Mouse (Mus musculus): ENCODE data around the gene Ldhal6b. TPM values are rescaled to one million over a fixed set of nuclear protein-coding genes. Genes with fewer than 3 reads are reported as not detected.

Ldhal6b gene
- total and polyA plus RNA-seq, 2 experiments from 2014 or later = 0.84 TPM; not detected in 1

DNA sequence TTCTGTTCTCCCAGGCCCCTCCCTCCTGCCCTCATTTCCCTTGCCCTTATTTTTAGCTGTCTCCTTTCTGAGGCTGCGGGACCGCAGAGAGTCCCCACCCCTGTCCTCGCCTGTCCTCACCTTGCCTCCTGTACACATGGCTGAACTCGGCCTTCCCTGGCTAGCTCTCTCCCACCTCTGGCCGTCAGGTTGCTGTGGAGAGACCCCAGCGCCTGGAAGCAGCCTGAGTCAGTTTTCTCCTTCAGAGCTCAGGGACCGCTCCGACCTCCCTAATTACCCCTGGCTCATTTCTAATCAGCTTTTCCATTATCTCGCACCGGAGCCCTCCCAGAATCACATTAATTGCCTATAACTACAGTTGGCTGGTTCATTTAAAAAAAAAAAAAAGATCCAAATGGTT is 27.9 kb downstream of the Ldhal6b start:
- ATAC-seq (0 out of 2 replicates have a peak, but pooled peaks have one; percentile 18), DNase-seq (ENCODE audit: low spot score) (peak; percentile 49)
- no peak for TF ChIP-seq CTCF (IDR thresholded peaks at IDR 0.05; ENCODE audit: low read depth)
- H3K4me2 ChIP-seq (ENCODE audit: low read depth, low read length) = no peak overlapping the region
- no peak overlapping the region for H3K4me3 ChIP-seq (ENCODE audit: low read length)
- H3K9ac ChIP-seq (replicated peaks; ENCODE audit: low read length) = no peak overlapping the region
- no peaks in the 10 kb centered on the region for H3K36me3 ChIP-seq (ENCODE audit: insufficient read depth, low read length)
- no peaks in the 10 kb centered on the region for H3K9me3 ChIP-seq (ENCODE audit: low read length)
- H3K27me3 ChIP-seq (ENCODE audit: insufficient read depth, low read length) = no peaks in the 10 kb centered on the region
- no peaks in the 10 kb centered on the region for H3K4me1 ChIP-seq (ENCODE audit: insufficient read depth, low read length)
- WGBS = 50% methylated on average over 10 of the region's 10 CpGs
- H3K27ac ChIP-seq = 0 out of 2 replicates have a peak overlapping the region, but pooled peaks have one; percentile 36

DNA sequence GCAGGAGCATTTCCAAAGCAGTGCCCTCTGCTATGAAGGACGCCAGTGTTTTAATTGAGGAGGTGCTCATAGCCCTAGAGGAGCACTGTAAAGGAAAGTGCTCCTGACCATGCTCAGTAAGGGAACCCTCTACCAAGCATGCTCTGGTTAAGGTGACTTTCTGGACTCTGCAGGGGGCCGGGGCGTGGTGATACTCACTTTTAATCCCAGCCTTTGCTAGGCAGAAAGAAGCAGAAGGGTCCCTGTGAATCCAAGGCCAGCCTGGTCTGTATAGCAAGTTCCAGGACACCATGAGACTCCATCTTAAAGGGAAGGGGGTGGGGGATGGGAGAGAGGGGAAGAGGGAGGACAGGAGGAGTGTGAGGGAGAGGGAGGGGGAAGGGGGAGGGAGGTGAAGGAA is 30.2 kb downstream of the Ldhal6b start:
- DNase-seq (ENCODE audit: low spot score) = no peak
- Histone ChIP-seq H3K27ac (no peak overlapping the region), H3K4me1 (ENCODE audit: insufficient read depth, low read length) (no peaks in the 10 kb centered on the region), H3K27me3 (ENCODE audit: insufficient read depth, low read length) (no peaks in the 10 kb centered on the region), H3K4me3 (ENCODE audit: low read length) (no peak overlapping the region), H3K4me2 (ENCODE audit: low read depth, low read length) (no peak overlapping the region), H3K9me3 (ENCODE audit: low read length) (no peaks in the 10 kb centered on the region), H3K9ac (replicated peaks; ENCODE audit: low read length) (no peak overlapping the region), H3K36me3 (ENCODE audit: insufficient read depth, low read length) (no peaks in the 10 kb centered on the region)
- no peak for ATAC-seq
- 79% methylated on average over 3 of the region's 3 CpGs for WGBS
- TF ChIP-seq CTCF (IDR thresholded peaks at IDR 0.05; ENCODE audit: low read depth) = no peak

DNA sequence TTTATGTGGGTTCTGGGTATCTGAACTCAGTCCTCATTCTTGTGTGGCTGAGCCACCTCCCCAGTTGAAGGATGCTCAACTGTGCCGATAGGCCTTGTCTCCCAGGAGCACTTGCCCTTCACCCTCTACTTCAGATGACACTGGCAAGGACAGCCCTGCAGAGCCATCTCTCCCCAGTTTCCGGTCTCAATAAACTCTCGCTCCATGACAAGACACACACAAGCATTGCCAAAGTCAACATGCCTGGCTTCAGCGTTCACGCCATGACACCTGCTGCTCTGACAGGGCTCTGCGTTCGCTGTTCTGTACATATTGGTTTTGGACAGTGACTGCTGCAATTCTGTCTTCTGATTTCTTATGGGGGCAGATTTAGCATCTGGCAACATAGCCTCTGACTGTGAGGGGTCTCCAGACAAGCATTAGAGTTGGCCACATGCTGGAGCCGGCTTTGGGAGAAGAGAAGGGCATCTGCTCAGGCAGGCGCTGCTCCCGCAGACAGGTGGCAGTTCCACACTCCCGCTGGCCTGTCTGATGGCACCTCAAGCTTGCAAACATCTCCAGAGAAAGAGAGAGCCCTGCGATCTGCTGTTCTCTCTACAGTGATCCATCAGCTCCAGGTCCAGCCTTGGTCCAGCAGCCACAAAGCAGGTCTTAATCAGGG is 31.6 kb downstream of the Ldhal6b start:
- H3K36me3 ChIP-seq (ENCODE audit: insufficient read depth, low read length) = no peaks in the 10 kb centered on the region
- H3K27me3 ChIP-seq (ENCODE audit: insufficient read depth, low read length) = no peaks in the 10 kb centered on the region
- 59% methylated on average over 12 of the region's 12 CpGs for WGBS
- H3K9me3 ChIP-seq (ENCODE audit: low read length) = no peaks in the 10 kb centered on the region
- H3K4me1 ChIP-seq (ENCODE audit: insufficient read depth, low read length) = no peaks in the 10 kb centered on the region
- ATAC-seq (no peak), DNase-seq (ENCODE audit: low spot score) (peak; percentile 28)
- H3K4me3 ChIP-seq (ENCODE audit: low read length) = no peak overlapping the region
- H3K4me2 ChIP-seq (ENCODE audit: low read depth, low read length) = no peak overlapping the region
- no peak overlapping the region for H3K9ac ChIP-seq (replicated peaks; ENCODE audit: low read length)
- no peak overlapping the region for H3K27ac ChIP-seq
- no peak for TF ChIP-seq CTCF (IDR thresholded peaks at IDR 0.05; ENCODE audit: low read depth)

DNA sequence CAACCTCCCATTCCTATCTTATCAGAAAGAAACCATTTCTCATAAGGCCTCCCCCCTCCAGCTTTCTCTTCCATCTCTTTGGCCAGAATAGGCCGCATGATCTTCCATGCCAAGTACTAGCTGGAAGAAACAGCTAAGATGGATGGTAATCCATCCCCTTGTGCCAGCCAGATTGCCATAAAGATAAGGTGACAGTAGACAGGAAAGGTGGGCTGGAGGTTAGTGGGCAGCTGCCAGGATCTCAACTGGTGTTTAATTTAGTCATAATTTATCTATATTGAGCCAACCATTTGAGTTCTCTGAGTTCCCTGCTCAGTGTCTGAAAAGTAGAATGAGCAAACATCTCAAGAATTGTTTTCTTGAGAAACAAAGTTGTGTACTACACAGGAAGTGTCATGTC is 32.9 kb downstream of the Ldhal6b start:
- TF ChIP-seq CTCF (IDR thresholded peaks at IDR 0.05; ENCODE audit: low read depth) = no peak
- Histone ChIP-seq H3K9ac (replicated peaks; ENCODE audit: low read length) (no peak overlapping the region), H3K9me3 (ENCODE audit: low read length) (no peaks in the 10 kb centered on the region), H3K4me3 (ENCODE audit: low read length) (no peak overlapping the region), H3K36me3 (ENCODE audit: insufficient read depth, low read length) (no peaks in the 10 kb centered on the region), H3K4me2 (ENCODE audit: low read depth, low read length) (no peak overlapping the region), H3K27ac (no peak overlapping the region), H3K27me3 (ENCODE audit: insufficient read depth, low read length) (no peaks in the 10 kb centered on the region), H3K4me1 (ENCODE audit: insufficient read depth, low read length) (no peaks in the 10 kb centered on the region)
- ATAC-seq = no peak
- DNase-seq (ENCODE audit: low spot score) = no peak
- WGBS = 95% methylated on average over 1 of the region's 1 CpGs

DNA sequence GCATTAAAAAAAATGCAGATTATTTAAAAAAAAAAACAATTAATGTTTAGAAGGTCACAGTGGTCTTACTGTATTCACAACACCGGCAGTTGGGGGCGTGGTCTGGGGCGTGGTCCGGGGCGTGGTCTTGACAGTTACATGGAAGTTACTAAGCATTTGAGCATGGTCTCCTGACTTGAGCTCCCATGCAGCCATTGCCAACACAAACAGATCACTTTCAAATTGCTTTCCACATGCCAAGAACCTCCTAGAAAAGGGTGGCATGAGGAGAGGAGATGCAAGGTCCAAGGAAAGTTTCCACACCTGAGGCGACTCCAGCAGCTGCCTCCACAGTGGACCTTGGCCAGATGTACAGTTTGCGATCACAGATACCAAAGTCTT is 40.6 kb downstream of the Ldhal6b start:
- ATAC-seq (no peak), DNase-seq (ENCODE audit: low spot score) (no peak)
- no peak overlapping the region for H3K27ac ChIP-seq
- TF ChIP-seq CTCF (IDR thresholded peaks at IDR 0.05; ENCODE audit: low read depth) = no peak
- H3K9ac ChIP-seq (replicated peaks; ENCODE audit: low read length) = no peak overlapping the region
- H3K4me1 ChIP-seq (ENCODE audit: insufficient read depth, low read length) = no peaks in the 10 kb centered on the region
- WGBS = 31% methylated on average over 7 of the region's 7 CpGs
- H3K27me3 ChIP-seq (ENCODE audit: insufficient read depth, low read length) = no peaks in the 10 kb centered on the region
- H3K4me3 ChIP-seq (ENCODE audit: low read length) = no peak overlapping the region
- H3K9me3 ChIP-seq (ENCODE audit: low read length) = no peaks in the 10 kb centered on the region
- H3K36me3 ChIP-seq (ENCODE audit: insufficient read depth, low read length) = no peaks in the 10 kb centered on the region
- H3K4me2 ChIP-seq (ENCODE audit: low read depth, low read length) = no peak overlapping the region

DNA sequence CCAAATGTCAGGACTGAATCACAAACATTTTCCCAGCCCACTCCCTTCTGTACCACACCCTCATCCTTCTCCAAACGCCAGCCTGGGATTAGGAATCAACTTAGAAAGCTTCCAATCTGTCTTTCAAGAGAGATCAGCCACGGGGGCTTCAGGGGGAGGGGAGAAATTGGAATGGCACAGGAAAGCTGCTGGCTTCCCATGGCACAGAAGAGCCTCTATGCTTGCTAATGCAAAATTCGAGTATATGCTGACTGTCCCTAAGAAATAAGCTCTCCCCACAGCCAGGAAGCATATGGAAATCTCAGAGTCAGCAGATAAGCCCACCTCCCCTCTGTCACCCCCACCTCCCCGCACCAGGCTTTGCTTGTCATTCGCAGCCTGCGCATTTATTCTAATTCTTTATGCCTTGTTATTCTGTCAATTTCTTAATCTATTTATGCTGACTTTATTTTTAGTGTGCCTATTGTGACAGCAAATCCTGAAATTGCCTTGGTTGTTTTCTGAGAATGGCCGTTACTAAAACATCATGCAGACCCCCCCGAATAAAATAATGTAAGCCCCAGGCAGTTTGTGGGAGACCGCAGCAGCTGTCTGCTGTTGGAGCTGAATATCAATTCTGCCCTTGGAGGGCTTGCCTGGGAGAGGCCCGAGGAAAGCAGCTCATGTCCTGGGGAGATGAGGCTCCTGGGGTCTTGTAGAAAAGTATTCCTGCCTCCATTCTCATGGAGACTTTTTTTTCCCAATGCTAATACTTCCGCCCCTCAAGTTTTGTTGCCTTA is 41.2 kb downstream of the Ldhal6b start:
- no peak for TF ChIP-seq CTCF (IDR thresholded peaks at IDR 0.05; ENCODE audit: low read depth)
- H3K27ac ChIP-seq = no peak overlapping the region
- DNase-seq (ENCODE audit: low spot score) (no peak), ATAC-seq (no peak)
- no peaks in the 10 kb centered on the region for H3K4me1 ChIP-seq (ENCODE audit: insufficient read depth, low read length)
- H3K27me3 ChIP-seq (ENCODE audit: insufficient read depth, low read length) = no peaks in the 10 kb centered on the region
- no peak overlapping the region for H3K9ac ChIP-seq (replicated peaks; ENCODE audit: low read length)
- no peaks in the 10 kb centered on the region for H3K36me3 ChIP-seq (ENCODE audit: insufficient read depth, low read length)
- no peak overlapping the region for H3K4me2 ChIP-seq (ENCODE audit: low read depth, low read length)
- H3K9me3 ChIP-seq (ENCODE audit: low read length) = no peaks in the 10 kb centered on the region
- H3K4me3 ChIP-seq (ENCODE audit: low read length) = no peak overlapping the region
- 17% methylated on average over 11 of the region's 11 CpGs for WGBS

DNA sequence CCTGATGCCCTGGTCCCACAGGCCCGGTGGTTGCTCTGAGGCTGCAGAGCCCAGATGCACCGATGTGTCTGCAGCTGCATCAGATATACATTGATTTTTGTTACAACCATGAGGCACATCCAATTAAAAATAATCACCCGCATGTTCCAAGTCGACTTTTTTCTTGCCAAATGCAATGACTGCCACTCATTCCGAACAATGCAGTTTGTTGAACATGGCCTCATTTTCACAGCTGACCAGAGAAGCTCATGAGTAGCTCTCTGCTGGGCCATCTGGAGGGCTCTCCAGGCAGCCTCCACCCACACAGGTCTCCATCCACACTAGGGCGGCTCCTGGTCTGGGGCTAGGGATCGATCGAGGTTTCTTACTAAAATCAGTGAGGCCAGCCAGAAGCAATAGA is 45.6 kb downstream of the Ldhal6b start:
- WGBS = 67% methylated on average over 8 of the region's 8 CpGs
- no peak for TF ChIP-seq CTCF (IDR thresholded peaks at IDR 0.05; ENCODE audit: low read depth)
- no peak for DNase-seq (ENCODE audit: low spot score)

More for the DNA sequence above, 45.6 kb downstream of the Ldhal6b start:
- ATAC-seq = no peak
- Histone ChIP-seq H3K4me2 (ENCODE audit: low read depth, low read length) (no peak overlapping the region), H3K27ac (no peak overlapping the region), H3K9me3 (ENCODE audit: low read length) (no peaks in the 10 kb centered on the region), H3K9ac (replicated peaks; ENCODE audit: low read length) (no peak overlapping the region), H3K4me1 (ENCODE audit: insufficient read depth, low read length) (no peaks in the 10 kb centered on the region), H3K4me3 (ENCODE audit: low read length) (no peak overlapping the region), H3K27me3 (ENCODE audit: insufficient read depth, low read length) (no peaks in the 10 kb centered on the region), H3K36me3 (ENCODE audit: insufficient read depth, low read length) (no peaks in the 10 kb centered on the region)

Measured in hindbrain, postnatal 0 days (tissue).